Mouse (Mus musculus): ENCODE measurements at regions not wholly inside any gene's neighbourhood (a gene's known extent, or its start where the extent isn't known, plus 50 kb on each side); places are given as distances from the start of the nearest gene placed in this dataset.

GRCm38 (mm10) chr17:66246031-66246534, 122.8 kb downstream of the Ddx11 start:
- in situ Hi-C loops (cut with MboI; ENCODE audit: low sequenced_read_pairs): no loop called here

DNA sequence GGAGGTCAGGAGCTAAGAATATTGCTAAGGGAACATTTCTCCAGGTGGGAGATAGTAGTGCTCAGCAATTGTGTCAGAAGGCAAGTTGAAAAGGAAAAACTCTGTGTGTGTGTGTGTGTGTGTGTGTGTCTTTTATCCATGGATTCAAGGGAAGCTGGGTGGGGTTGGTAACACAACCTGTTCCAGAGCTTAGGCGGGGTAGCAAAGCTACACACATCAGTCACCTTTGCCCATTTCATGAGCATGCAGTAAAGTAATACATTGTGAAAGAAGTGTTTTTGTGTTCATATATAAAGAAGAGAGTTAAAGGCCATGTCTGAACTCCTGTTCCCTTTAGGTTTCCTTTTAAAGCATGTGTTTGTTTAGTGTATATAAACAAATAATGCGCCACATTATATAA, 128.2 kb downstream of the Ddx11 start:
- in situ Hi-C loops (cut with MboI; ENCODE audit: low sequenced_read_pairs): no loop called here

- in situ Hi-C loops (cut with MboI; ENCODE audit: low sequenced_read_pairs): no loop called here
These were observed 129.6 kb downstream of the Ddx11 start for GRCm38 (mm10) chr17:66252926-66253325.

GRCm38 (mm10) chr17:66259697-66260096, 136.4 kb downstream of the Ddx11 start:
- in situ Hi-C loops (cut with MboI; ENCODE audit: low sequenced_read_pairs): no loop called here

DNA sequence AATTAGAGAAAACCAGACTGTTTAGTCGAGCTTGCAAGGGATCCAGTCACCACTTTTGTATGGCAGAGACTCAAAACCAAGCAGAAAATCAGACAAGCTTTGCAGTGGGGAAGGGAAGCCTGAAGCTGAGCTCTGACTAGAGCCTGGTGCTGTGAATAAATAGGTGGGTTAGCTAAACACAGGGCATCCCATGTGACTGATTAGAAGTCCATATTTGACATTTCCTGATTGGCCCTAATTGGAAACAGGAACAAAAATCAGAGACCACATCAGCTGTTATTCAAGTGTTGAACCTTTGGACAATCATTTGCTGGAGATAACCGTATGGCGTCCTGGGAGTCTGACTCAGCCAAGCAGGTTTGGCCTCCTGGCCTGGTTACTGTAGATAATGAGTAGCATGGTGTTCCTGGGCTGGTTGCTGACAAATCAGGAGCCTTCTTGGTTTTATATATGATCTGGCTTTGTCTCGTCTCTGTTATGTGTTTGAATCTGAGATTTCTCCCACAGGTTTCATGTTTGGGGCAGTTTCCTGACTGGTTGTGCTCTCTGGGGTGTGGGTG, 139.4 kb downstream of the Ddx11 start:
- in situ Hi-C loops (cut with MboI; ENCODE audit: low sequenced_read_pairs): no loop called here

GRCm38 (mm10) chr17:66263405-66263804, 140.1 kb downstream of the Ddx11 start:
- in situ Hi-C loops (cut with MboI; ENCODE audit: low sequenced_read_pairs): no loop called here

GRCm38 (mm10) chr17:66266803-66267202, 143.5 kb downstream of the Ddx11 start:
- in situ Hi-C loops (cut with MboI; ENCODE audit: low sequenced_read_pairs): no loop called here

- in situ Hi-C loops (cut with MboI; ENCODE audit: low sequenced_read_pairs): no loop called here
These were observed 144.5 kb downstream of the Ddx11 start for GRCm38 (mm10) chr17:66267831-66268230.

- in situ Hi-C loops (cut with MboI; ENCODE audit: low sequenced_read_pairs): no loop called here
These were observed 146.2 kb downstream of the Ddx11 start for GRCm38 (mm10) chr17:66269567-66269966.

DNA sequence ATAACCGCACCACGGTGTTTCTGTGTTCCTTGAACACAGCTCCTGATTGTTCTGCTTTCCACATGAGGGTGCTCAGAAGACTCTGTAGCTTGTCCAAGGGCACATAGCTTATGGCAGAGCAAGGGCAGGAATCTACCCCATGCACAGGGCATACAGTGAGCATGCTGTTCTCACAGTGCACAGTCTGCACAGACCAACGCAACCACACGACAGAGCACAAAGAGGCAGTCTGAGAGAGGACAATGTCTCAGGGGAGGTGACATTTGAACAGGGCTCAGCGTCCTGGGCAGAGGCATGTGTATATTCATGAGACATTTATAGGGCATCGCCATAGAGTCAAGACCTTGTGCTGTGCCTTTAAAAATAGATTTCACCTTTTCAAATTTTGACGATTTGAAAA, 148.6 kb downstream of the Ddx11 start:
- in situ Hi-C loops (cut with MboI; ENCODE audit: low sequenced_read_pairs): no loop called here

DNA sequence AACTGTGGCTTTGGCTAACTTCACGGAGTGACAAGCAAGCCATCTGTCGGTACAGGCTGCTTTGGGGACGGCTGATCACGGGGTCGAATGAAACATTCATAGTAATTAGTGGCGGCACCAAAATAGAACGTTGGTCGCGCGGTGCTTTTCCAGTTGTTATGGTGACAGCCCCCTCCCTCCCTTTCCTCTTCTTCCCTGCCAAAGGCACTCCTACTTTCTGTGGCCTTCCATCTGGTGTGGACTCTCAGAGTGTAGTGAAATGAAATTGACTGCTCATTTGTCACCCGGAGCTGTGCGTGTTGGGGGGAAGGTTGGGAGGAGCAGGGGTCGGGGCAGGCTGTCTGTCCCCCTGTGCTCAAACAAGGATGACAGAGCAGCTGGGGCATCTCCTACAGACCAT, 153.5 kb downstream of the Ddx11 start:
- in situ Hi-C loops (cut with MboI; ENCODE audit: low sequenced_read_pairs): no loop called here

DNA sequence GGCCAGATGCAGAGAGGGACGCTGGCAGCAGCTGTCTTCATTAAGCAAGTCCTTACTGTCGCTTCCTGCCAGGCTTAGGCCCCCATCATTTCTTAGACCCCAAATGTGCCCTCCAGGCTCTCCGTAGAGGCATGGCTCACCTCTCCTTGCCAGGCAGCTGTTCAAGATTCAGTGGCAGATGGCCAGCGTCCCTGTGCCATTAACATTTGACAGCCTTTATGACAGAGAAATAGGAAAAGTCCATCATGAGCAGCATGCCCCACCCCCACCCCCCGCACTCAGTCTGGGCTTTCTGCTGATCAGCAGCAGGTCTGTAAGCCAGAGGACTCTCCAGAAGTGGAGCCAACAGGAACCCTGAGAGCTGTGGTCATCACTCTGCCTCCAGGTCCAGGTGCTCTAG, 154.7 kb downstream of the Ddx11 start:
- in situ Hi-C loops (cut with MboI; ENCODE audit: low sequenced_read_pairs): no loop called here

- in situ Hi-C loops (cut with MboI; ENCODE audit: low sequenced_read_pairs): no loop called here
These were observed 162.0 kb downstream of the Ddx11 start for GRCm38 (mm10) chr17:66285295-66285694.

Measured in CH12F3 (cell line).